Mouse (Mus musculus): ENCODE results near the gene Nlk. TPM values are rescaled to one million over a fixed set of nuclear protein-coding genes. Genes with fewer than 3 reads are reported as not detected.

Gene Nlk
- total and polyA plus RNA-seq, 3 experiments = 14.8 to 22.4 (median 20.4) TPM

- Histone ChIP-seq H3K27me3 (replicated peaks) (no peaks in the 10 kb centered on the region), H3K4me1 (ENCODE audit: control insufficient read depth in 1 of 2, insufficient read depth in 2 of 2) (peaks cover 0 to 3% of the 10 kb centered on the region in 2 experiments; a peak in 1 of 4 replicates), H3K4me3 (replicated peaks in 1 of 3; ENCODE audit: low read depth in 2 of 3, low read length in 2 of 3, poor library complexity in 1 of 3) (no peak overlapping the region), H3K9me3 (replicated peaks; ENCODE audit: low read length) (no peaks in the 10 kb centered on the region), H3K9ac (ENCODE audit: insufficient read depth, low read depth) (no peak overlapping the region), H3K4me2 (ENCODE audit: insufficient read depth, low read depth, poor library complexity, severe bottlenecking) (no peak overlapping the region), H3K36me3 (replicated peaks in 1 of 2; ENCODE audit: control insufficient read depth in 1 of 2, insufficient read depth in 1 of 2, low read length in 1 of 2) (peaks cover 0 to 36% of the 10 kb centered on the region in 2 experiments), H3K79me2 (replicated peaks; ENCODE audit: control insufficient read depth, extremely low read depth, insufficient read depth, poor library complexity, severe bottlenecking) (no peaks in the 10 kb centered on the region), H3K27ac (ENCODE audit: insufficient read depth, low read depth) (no peak overlapping the region)
- in situ Hi-C loops (cut with MboI; ENCODE audit: low pct_ligation_motif_present, low pct_unique_long_range_greater_than_20kb, low sequenced_read_pairs) = no loop called here
- dilution Hi-C loops (cut with MboI; ENCODE audit: extremely low pct_ligation_motif_present, extremely low pct_unique_long_range_greater_than_20kb, low sequenced_read_pairs) = no loop called here
- no peak for DNase-seq (ENCODE audit: extremely low read depth)
- TF ChIP-seq SIN3A (IDR thresholded peaks at IDR 0.05; ENCODE audit: low read length) (no peak), MAZ (IDR thresholded peaks at IDR 0.05; ENCODE audit: low read depth, low read length) (no peak), UBTF (IDR thresholded peaks at IDR 0.05; ENCODE audit: low read depth, low read length) (no peak), MAX (IDR thresholded peaks at IDR 0.05; ENCODE audit: low read length) (no peak), RCOR1 (conservative IDR thresholded peaks at IDR 0.05; ENCODE audit: low read depth, low read length) (no peak), ZC3H11A (IDR thresholded peaks at IDR 0.05; ENCODE audit: low read depth, low read length) (no peak), IRF4 (IDR thresholded peaks at IDR 0.05; ENCODE audit: low read depth, low read length) (no peak)
These were observed 87.5 kb downstream of the Nlk start for GRCm38 (mm10) chr11:78609657-78610056.

DNA sequence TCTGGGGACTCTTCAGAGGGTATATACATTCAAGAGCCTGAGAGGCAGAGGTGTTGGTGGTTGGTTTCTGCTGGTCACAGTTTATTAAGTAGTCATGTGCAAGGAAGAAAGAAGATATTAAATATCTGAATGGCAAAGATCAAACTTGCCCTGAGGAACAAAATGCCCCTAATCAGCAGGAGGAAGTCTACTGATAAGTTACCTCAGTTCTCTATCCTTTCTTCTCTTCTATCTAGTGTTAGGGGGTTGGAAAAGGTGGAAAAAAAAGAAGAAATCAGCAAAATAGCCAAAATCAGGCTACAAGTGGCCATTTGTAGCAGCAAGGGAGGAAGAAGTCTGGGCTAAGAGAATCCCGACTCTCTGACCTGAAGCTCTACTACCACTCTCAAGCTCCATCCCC lies 92.3 kb downstream of the Nlk start:
- in situ Hi-C loops (cut with MboI; ENCODE audit: low pct_ligation_motif_present, low pct_unique_long_range_greater_than_20kb, low sequenced_read_pairs) (no loop called here), dilution Hi-C loops (cut with MboI; ENCODE audit: extremely low pct_ligation_motif_present, extremely low pct_unique_long_range_greater_than_20kb, low sequenced_read_pairs) (no loop called here)
- Histone ChIP-seq H3K27me3 (replicated peaks) (no peaks in the 10 kb centered on the region), H3K36me3 (replicated peaks in 1 of 2; ENCODE audit: control insufficient read depth in 1 of 2, insufficient read depth in 1 of 2, low read length in 1 of 2) (peaks cover 0 to 29% of the 10 kb centered on the region in 2 experiments), H3K9ac (ENCODE audit: insufficient read depth, low read depth) (no peak overlapping the region), H3K4me3 (replicated peaks in 1 of 3; ENCODE audit: low read depth in 2 of 3, low read length in 2 of 3, poor library complexity in 1 of 3) (no peak overlapping the region), H3K27ac (ENCODE audit: insufficient read depth, low read depth) (no peak overlapping the region), H3K79me2 (replicated peaks; ENCODE audit: control insufficient read depth, extremely low read depth, insufficient read depth, poor library complexity, severe bottlenecking) (no peaks in the 10 kb centered on the region), H3K4me1 (ENCODE audit: control insufficient read depth in 1 of 2, insufficient read depth in 2 of 2) (peaks cover 0 to 3% of the 10 kb centered on the region in 2 experiments; a peak in 1 of 4 replicates), H3K9me3 (replicated peaks; ENCODE audit: low read length) (no peaks in the 10 kb centered on the region), H3K4me2 (ENCODE audit: insufficient read depth, low read depth, poor library complexity, severe bottlenecking) (no peak overlapping the region)
- DNase-seq (ENCODE audit: extremely low read depth) = no peak
- TF ChIP-seq HCFC1 (IDR thresholded peaks at IDR 0.05; ENCODE audit: low read depth, low read length) = no peak
- TF ChIP-seq SMC3 (IDR thresholded peaks at IDR 0.05; ENCODE audit: low read depth, low read length) = no peak
- TF ChIP-seq MAZ (IDR thresholded peaks at IDR 0.05; ENCODE audit: low read depth, low read length) = no peak
- TF ChIP-seq MXI1 (IDR thresholded peaks at IDR 0.05; ENCODE audit: low read depth, low read length) = no peak
- no peak for TF ChIP-seq POLR2A (IDR thresholded peaks at IDR 0.05; ENCODE audit: low read depth, low read length)
- no peak for TF ChIP-seq TCF12 (IDR thresholded peaks at IDR 0.05; ENCODE audit: low read depth, low read length)
- no peak for TF ChIP-seq USF2 (conservative IDR thresholded peaks at IDR 0.05; ENCODE audit: low read depth, low read length)
- TF ChIP-seq MYC (IDR thresholded peaks at IDR 0.05; ENCODE audit: low read depth, low read length) = no peak
- no peak for TF ChIP-seq JUN (IDR thresholded peaks at IDR 0.05; ENCODE audit: insufficient read depth, low read depth, low read length)
- no peak for TF ChIP-seq TBP (conservative IDR thresholded peaks at IDR 0.05; ENCODE audit: low read depth, low read length)
